Mouse (Mus musculus) layer of hippocampus, adult 6 months (tissue): ENCODE data around the gene L3hypdh. TPM values are rescaled to one million over a fixed set of nuclear protein-coding genes. Genes with fewer than 3 reads are reported as not detected.

Experiments used
- long read RNA-seq, 2 experiments: library from polyadenylated mRNA; unstranded; transcript quantifications; one replicate each; pipeline ENCODE4 v2.0.0; 2019 to 2020
- microRNA-seq: library from miRNA; unstranded; fragments of <30 nt; microRNA quantifications from one replicate; pipeline ENCODE4 v1.2.0, GENCODE M21; 2020
- polyA plus RNA-seq: library from polyadenylated mRNA; unstranded; fragments of <200 nt; fragmentation: Nextera tagmentation; gene quantifications from 2 replicates; pipeline ENCODE4 v1.2.3, GENCODE M21; 2021

The L3hypdh gene
- polyA plus RNA-seq: 4.6 and 4.9 TPM in 2 replicates
- long read RNA-seq, experiment 1, partial matches to known transcripts: 0 of 6 reads
- long read RNA-seq, experiment 1, other reads (novel, unspliced or antisense): 2 of 6 reads
- long read RNA-seq, experiment 2, partial matches to known transcripts: 3 of 20 reads
- long read RNA-seq, experiment 2, other reads (novel, unspliced or antisense): 12 of 20 reads

DNA sequence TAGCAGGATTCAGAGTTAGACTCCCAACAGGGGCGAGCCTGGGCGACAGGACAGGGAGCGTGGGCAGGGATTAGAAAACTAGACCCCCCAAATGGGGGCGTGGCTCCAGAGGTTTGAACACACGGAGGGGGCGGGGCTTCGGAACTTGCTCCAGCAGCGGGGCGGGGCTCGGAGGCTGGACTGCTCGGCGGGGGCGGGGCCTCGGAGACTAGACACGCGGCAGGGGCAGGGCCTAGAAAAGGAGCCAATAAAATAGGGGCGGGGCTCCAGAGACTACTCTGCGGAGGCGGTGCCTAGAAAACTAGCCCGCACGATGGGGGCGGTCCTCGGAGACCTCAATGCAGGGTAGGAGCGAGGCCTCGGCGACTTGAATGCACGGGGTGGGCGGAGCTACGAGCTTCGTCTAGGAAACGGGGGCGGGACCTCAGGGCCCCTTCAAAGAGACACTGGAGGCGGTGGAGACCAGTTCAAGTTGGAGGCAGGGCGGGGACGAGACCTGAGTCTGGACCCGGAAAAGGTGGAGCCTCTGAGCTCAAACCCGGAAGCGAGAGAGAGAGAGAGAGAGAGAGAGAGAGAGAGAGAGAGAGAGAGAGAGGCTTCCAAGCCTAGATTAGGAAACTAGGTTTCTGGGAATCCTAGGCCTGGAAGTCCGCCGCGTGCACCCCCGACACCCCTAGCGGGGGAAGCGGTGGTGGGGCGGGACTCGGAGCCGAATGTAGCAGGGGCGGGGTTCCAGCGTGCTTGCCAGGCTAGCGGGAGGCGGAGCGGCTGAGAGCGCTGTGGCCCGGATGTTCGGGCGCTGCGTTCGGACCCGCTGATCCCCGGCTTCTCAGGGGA is at the start of gene L3hypdh, which contains the start of gene Jkamp:
TSS of gene L3hypdh (minus strand) at position 111 of the 837 bp plus-strand sequence.
TSS of gene Jkamp (plus strand) at position 261 of the 837 bp plus-strand sequence.

GRCm38 (mm10) chr12:72070327-72071269 is 14.6 kb downstream of the L3hypdh start, which contains the start of gene Gpr135:
Gene Gpr135 (minus strand): TSS chr12:72071125.

Small RNA genes within 50 kb of the gene (microRNA-seq; reads per million reads assigned to microRNA genes)
- gene Gm24466: not detected

Other genes with a start within 250 kb of the L3hypdh start
- gene Gpr135, start 14.3 kb downstream of the L3hypdh start, polyA plus RNA-seq: 6.4 and 7.6 TPM in 2 replicates
- 128 and 130 TPM in 2 replicates for gene Jkamp, start 150 bp upstream of the L3hypdh start, polyA plus RNA-seq
- gene Ccdc175, start 99.6 kb upstream of the L3hypdh start, polyA plus RNA-seq: not detected in 2 replicates